Mouse (Mus musculus) megakaryocyte, adult 5-6 weeks (primary cell): ENCODE data around the gene Plxna2. TPM values are rescaled to one million over a fixed set of nuclear protein-coding genes. Genes with fewer than 3 reads are reported as not detected.

Source experiments
- ATAC-seq: 2 replicates; pipeline ENCODE4 v1.8.0; 2016; ENCODE audit warnings: mild to moderate bottlenecking, inconsistent platforms; ENCODE audit not compliant: poor library complexity, severe bottlenecking
- total RNA-seq, 2 experiments: library from RNA; stranded (forward) in 1 of 2; stranded (reverse) in 1 of 2; fragments of 153-499, 151-499 nt in 1 of 2; fragments of 221-1000, 200-1000 nt in 1 of 2; gene quantifications; 2 replicates each; pipeline versions ENCODE4 v1.2.3 to v1.2.4; 2015 to 2017

Gene Plxna2
- total RNA-seq, 2 experiments from 2014 or later: 0.18 TPM; not detected in 1

- ATAC-seq: no peak
Measured at GRCm38 (mm10) chr1:194658459-194659160, 40.6 kb downstream of the Plxna2 start.

GRCm38 (mm10) chr1:194660426-194661119, 42.6 kb downstream of the Plxna2 start:
- ATAC-seq: no peak

- ATAC-seq: 0 out of 2 replicates have a peak, but pooled peaks have one; percentile 13
Measured at GRCm38 (mm10) chr1:194663021-194663420, 45.0 kb downstream of the Plxna2 start.

- no peak for ATAC-seq
Measured at GRCm38 (mm10) chr1:194665715-194666114, 47.7 kb downstream of the Plxna2 start.

- ATAC-seq: peak; percentile 42; the same call in 1 of the 2 replicates
Measured at GRCm38 (mm10) chr1:194671783-194672524, 53.9 kb downstream of the Plxna2 start.

GRCm38 (mm10) chr1:194672525-194672894, 54.5 kb downstream of the Plxna2 start:
- ATAC-seq: no peak

- no peak for ATAC-seq
Measured at GRCm38 (mm10) chr1:194673229-194673628, 55.2 kb downstream of the Plxna2 start.

- ATAC-seq: no peak
Measured at GRCm38 (mm10) chr1:194675106-194675890, 57.3 kb downstream of the Plxna2 start.

GRCm38 (mm10) chr1:194675891-194676200, 57.8 kb downstream of the Plxna2 start:
- ATAC-seq: no peak

GRCm38 (mm10) chr1:194677878-194678277, 59.9 kb downstream of the Plxna2 start:
- ATAC-seq: no peak

GRCm38 (mm10) chr1:194679147-194679546, 61.1 kb downstream of the Plxna2 start:
- no peak for ATAC-seq

GRCm38 (mm10) chr1:194680136-194680535, 62.1 kb downstream of the Plxna2 start:
- no peak for ATAC-seq

- no peak for ATAC-seq
Measured at GRCm38 (mm10) chr1:194682021-194682420, 64.0 kb downstream of the Plxna2 start.

GRCm38 (mm10) chr1:194683132-194683531, 65.1 kb downstream of the Plxna2 start:
- no peak for ATAC-seq

- ATAC-seq: no peak
Measured at GRCm38 (mm10) chr1:194685896-194686295, 67.9 kb downstream of the Plxna2 start.

- ATAC-seq: no peak
Measured at GRCm38 (mm10) chr1:194687746-194688145, 69.7 kb downstream of the Plxna2 start.

- no peak for ATAC-seq
Measured at GRCm38 (mm10) chr1:194688161-194688560, 70.1 kb downstream of the Plxna2 start.

- no peak for ATAC-seq
Measured at GRCm38 (mm10) chr1:194693063-194693462, 75.0 kb downstream of the Plxna2 start.

GRCm38 (mm10) chr1:194693488-194693887, 75.5 kb downstream of the Plxna2 start:
- no peak for ATAC-seq

- ATAC-seq: no peak
Measured at GRCm38 (mm10) chr1:194694805-194695204, 76.8 kb downstream of the Plxna2 start.

GRCm38 (mm10) chr1:194697439-194697838, 79.4 kb downstream of the Plxna2 start:
- no peak for ATAC-seq
